Mouse (Mus musculus) lung, embryonic 15.5 days (tissue): ENCODE results near the gene Ptpn3. TPM values are rescaled to one million over a fixed set of nuclear protein-coding genes. Genes with fewer than 3 reads are reported as not detected.
"Not testable (repeated sequence)": the region's sequence is repeated elsewhere in the genome, so short reads cannot be mapped to it uniquely, and the experiment has no call there.

ENCODE experiments used
- ATAC-seq: fragments of 200-750 bp; cut with Nextera tagmentation; 2 replicates; pipeline ENCODE4 v1.8.0; 2017; ENCODE audit warnings: moderate number of reproducible peaks, borderline replicate concordance; ENCODE audit not compliant: low FRiP score, low TSS enrichment; ENCODE audit errors: extremely low read depth
- H3K27ac ChIP-seq: fragments of 300-500 bp; sonication (generic); 2 replicates; pipeline ENCODE4 v1.5.1; 2015; ENCODE audit warnings: moderate library complexity, mild to moderate bottlenecking, inconsistent platforms
- H3K27me3 ChIP-seq: fragments of 300-500 bp; sonication (generic); 2 replicates; pipeline ENCODE4 v1.6.1; 2015; ENCODE audit warnings: inconsistent platforms
- H3K36me3 ChIP-seq: fragments of 300-500 bp; sonication (generic); 2 replicates; pipeline ENCODE4 v1.6.1; 2015; ENCODE audit warnings: inconsistent platforms
- H3K4me1 ChIP-seq: fragments of 300-500 bp; sonication (generic); 2 replicates; pipeline ENCODE4 v1.6.1; 2015; ENCODE audit warnings: inconsistent platforms
- H3K4me2 ChIP-seq: fragments of 300-500 bp; sonication (generic); 2 replicates; pipeline ENCODE4 v1.6.1; 2015; ENCODE audit warnings: inconsistent platforms, mild to moderate bottlenecking, moderate library complexity
- H3K4me3 ChIP-seq: fragments of 300-500 bp; sonication (generic); 2 replicates; pipeline ENCODE4 v1.5.1; 2015; ENCODE audit warnings: mild to moderate bottlenecking, inconsistent platforms
- H3K9ac ChIP-seq: fragments of 300-500 bp; sonication (generic); 2 replicates; pipeline ENCODE4 v1.6.1; 2015; ENCODE audit warnings: inconsistent platforms
- H3K9me3 ChIP-seq: fragments of 300-500 bp; sonication (generic); 2 replicates; pipeline ENCODE4 v1.6.1; 2016; ENCODE audit warnings: inconsistent platforms
- WGBS: fragments of 180-500 bp; shearing (Covaris S2); methylation state at CpG from one replicate; pipeline ENCODE4 v1.1.7; 2015; 5-methylcytosine and 5-hydroxymethylcytosine counted together
- polyA plus RNA-seq: library from polyadenylated mRNA; unstranded; fragments of >200 nt; fragmentation: Nextera tagmentation; extraction: Ambion mirVana; gene quantifications from 2 replicates; pipeline ENCODE4 v1.2.1, GENCODE M21; 2015

Gene Ptpn3
- polyA plus RNA-seq, 1 experiment from 2014 or later, result 4.6 TPM

DNA sequence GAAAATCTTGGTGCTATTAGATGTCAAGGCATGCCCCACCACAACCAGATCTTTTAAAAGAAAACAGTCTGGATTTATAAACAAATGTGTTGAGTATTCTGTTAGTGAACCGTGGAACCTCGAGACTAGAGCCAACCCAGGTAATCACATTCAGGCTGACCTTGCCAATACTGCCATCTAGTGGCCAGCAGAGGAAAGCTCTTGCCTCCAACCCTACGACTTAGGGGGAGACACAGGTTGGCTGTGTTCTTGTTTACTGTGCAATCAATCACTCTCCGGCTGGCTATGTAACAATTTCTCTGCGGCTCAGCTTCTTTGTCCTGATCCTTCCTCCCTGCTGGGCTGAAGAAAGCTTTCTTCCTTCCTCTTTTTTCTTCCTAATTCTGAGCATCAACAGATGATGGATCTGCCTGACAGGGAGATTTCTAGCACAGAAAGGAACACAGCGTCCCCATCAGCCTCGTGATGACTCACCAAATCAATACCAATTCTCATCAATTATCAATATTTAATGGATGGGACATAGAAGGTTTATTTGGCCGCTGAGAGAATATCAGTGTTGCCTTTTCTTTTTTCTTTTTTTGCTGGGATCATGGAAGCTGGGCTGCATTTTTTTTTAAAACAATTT is 26.4 kb downstream of the Ptpn3 start:
- peaks cover 16% of the 10 kb centered on the region; the same call in 1 of the 2 replicates for H3K4me1 ChIP-seq
- H3K27me3 ChIP-seq, result peaks cover 5% of the 10 kb centered on the region; the same call in 1 of the 2 replicates
- H3K9me3 ChIP-seq, result no peaks in the 10 kb centered on the region
- no peak; the same call in 1 of the 2 replicates for ATAC-seq
- no peak overlapping the region for H3K9ac ChIP-seq
- no peak overlapping the region for H3K27ac ChIP-seq
- no peaks in the 10 kb centered on the region for H3K36me3 ChIP-seq
- 4% methylated on average over 8 of the region's 8 CpGs for WGBS
- no peak overlapping the region for H3K4me3 ChIP-seq
- H3K4me2 ChIP-seq, result no peak overlapping the region

DNA sequence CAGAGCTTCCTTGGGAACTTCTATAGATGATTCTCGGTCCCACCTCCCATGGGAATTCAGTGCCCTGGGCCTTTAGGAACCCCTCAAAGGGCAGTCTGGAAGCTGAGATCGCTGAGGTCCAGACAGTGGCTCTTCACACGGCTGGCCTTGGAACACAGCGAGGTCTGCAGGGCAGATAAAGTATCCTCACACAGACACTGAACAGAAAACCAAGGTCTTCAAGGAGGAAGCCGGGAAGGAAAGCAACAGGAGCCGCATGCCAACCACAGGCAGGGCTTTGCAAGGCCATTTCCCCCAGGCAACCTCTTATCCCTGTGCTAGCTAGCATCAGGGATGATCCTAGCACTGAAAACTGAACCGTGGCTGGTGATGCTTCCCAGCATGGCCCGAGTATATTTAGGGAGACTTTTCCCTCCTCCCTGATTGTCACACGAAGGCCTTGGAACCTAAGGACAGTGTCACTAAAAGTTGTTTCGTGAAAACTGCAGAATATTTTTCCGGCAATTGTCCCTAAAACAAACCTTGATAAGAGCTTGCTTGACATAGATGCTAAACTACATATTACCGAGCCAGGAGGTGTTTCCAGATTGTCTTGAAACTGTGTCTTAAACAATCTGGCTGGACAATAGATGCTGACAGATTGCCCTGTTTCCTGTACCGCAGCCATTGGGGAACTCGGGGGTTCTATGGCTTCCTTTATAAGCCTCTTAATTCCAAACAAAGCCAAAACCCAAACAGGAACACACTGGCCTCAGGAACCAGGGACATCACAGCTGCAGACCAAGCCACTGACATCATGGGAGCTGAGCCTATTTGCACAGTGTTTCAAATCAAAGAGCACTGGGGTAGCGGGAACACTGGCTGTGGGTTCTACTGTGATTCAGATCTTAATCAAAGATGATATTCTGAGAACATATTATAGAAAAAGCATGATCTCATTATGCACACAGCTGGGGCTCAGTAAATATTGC is 27.8 kb downstream of the Ptpn3 start:
- Histone ChIP-seq H3K4me1 (peaks cover 5% of the 10 kb centered on the region; the same call in 1 of the 2 replicates), H3K9me3 (no peaks in the 10 kb centered on the region), H3K4me3 (no peak overlapping the region), H3K4me2 (no peak overlapping the region), H3K36me3 (no peaks in the 10 kb centered on the region), H3K27ac (no peak overlapping the region), H3K9ac (no peak overlapping the region), H3K27me3 (peaks cover 9% of the 10 kb centered on the region; the same call in 1 of the 2 replicates)
- no peak for ATAC-seq
- WGBS, result 50% methylated on average over 15 of the region's 15 CpGs

- Histone ChIP-seq H3K4me3 (no peak overlapping the region), H3K36me3 (no peaks in the 10 kb centered on the region), H3K27me3 (peaks cover 9% of the 10 kb centered on the region; the same call in 1 of the 2 replicates), H3K4me2 (no peak overlapping the region), H3K9ac (no peak overlapping the region), H3K9me3 (no peaks in the 10 kb centered on the region), H3K4me1 (0 out of 2 replicates have a peak, but pooled peaks cover 3% of the 10 kb centered on the region), H3K27ac (no peak overlapping the region)
- WGBS, result 80% methylated on average over 8 of the region's 8 CpGs
- no peak for ATAC-seq
These were observed 30.6 kb downstream of the Ptpn3 start for GRCm38 (mm10) chr4:57270991-57271390.

DNA sequence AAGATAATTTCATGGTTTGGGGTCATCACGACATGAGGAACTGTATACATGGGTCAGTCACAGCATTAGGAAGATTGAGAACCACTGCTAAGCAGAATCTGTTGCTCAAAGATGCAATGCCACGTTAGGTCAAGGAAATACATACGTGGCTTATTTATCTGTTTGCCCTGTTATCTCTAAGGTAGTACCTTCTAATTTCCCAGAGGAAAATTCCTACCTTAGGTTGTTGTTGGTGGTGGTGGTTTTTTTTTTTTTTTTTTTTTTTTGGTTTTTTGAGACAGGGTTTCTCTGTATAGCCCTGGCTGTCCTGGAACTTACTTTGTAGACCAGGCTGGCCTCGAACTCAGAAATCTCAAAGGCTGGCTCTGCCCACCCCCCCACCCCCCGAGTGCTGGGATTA is 31.1 kb downstream of the Ptpn3 start:
- not testable (repeated sequence) for H3K36me3 ChIP-seq, H3K27ac ChIP-seq, H3K9ac ChIP-seq, ATAC-seq, H3K4me2 ChIP-seq, H3K27me3 ChIP-seq, H3K4me3 ChIP-seq, H3K9me3 ChIP-seq, H3K4me1 ChIP-seq
- 89% methylated on average over 5 of the region's 5 CpGs for WGBS

GRCm38 (mm10) chr4:57269344-57269743 is 32.3 kb downstream of the Ptpn3 start:
- Histone ChIP-seq H3K4me3 (no peak overlapping the region), H3K27me3 (peaks cover 14% of the 10 kb centered on the region; the same call in 1 of the 2 replicates), H3K27ac (no peak overlapping the region), H3K9me3 (no peaks in the 10 kb centered on the region), H3K4me2 (no peak overlapping the region), H3K9ac (no peak overlapping the region), H3K36me3 (no peaks in the 10 kb centered on the region), H3K4me1 (no peaks in the 10 kb centered on the region)
- 84% methylated on average over 10 of the region's 10 CpGs for WGBS
- ATAC-seq, result no peak

DNA sequence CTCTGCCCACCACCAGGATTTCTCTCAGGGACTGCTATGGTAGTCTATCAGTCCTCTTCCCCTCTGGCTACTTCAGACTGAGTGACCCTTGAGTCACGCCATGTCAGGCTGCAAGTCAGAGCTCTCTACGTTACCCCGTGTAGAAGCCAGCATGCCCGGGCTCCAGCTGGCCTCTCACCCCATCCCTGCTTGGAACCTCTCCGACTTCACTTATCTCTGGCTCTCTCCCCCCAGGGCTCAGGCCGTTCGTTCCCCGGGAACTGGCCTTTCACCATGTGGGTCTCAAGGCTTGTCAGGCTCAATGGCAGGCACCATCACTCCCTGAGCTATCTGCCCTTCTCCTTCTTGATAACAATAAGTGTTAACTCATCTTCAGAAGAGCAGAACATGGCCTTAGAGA is 33.3 kb downstream of the Ptpn3 start:
- Histone ChIP-seq H3K9ac (no peak overlapping the region), H3K4me2 (no peak overlapping the region), H3K4me1 (0 out of 2 replicates have a peak, but pooled peaks cover 7% of the 10 kb centered on the region), H3K36me3 (no peaks in the 10 kb centered on the region), H3K4me3 (no peak overlapping the region), H3K27me3 (peaks cover 22% of the 10 kb centered on the region; the same call in 1 of the 2 replicates), H3K9me3 (no peaks in the 10 kb centered on the region), H3K27ac (no peak overlapping the region)
- ATAC-seq, result no peak
- WGBS, result 64% methylated on average over 8 of the region's 8 CpGs

DNA sequence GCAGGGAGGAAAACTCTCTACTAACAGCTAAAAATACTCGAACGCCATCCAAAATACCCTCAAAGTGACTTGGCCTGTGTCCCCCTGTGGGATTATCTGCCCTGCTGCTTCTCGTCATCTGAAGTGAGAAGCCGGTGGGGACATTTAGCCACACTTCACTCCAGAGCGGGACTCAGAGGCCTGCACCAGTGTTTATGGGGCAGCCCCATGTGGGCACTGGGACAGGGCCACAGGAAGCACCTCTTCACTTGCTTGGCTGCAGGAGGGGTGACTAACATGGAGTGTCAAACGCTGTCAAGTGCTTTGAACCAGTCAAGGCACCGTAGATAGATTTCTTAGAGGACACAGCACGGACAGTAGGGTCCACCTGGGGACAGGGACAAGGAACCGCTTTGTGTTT is 35.2 kb downstream of the Ptpn3 start:
- Histone ChIP-seq H3K4me3 (no peak overlapping the region), H3K27ac (no peak overlapping the region), H3K27me3 (peaks cover 17% of the 10 kb centered on the region; the same call in 1 of the 2 replicates), H3K36me3 (no peaks in the 10 kb centered on the region), H3K4me2 (no peak overlapping the region), H3K9ac (no peak overlapping the region), H3K4me1 (0 out of 2 replicates have a peak, but pooled peaks cover 12% of the 10 kb centered on the region), H3K9me3 (no peaks in the 10 kb centered on the region)
- 75% methylated on average over 9 of the region's 9 CpGs for WGBS
- ATAC-seq, result no peak

DNA sequence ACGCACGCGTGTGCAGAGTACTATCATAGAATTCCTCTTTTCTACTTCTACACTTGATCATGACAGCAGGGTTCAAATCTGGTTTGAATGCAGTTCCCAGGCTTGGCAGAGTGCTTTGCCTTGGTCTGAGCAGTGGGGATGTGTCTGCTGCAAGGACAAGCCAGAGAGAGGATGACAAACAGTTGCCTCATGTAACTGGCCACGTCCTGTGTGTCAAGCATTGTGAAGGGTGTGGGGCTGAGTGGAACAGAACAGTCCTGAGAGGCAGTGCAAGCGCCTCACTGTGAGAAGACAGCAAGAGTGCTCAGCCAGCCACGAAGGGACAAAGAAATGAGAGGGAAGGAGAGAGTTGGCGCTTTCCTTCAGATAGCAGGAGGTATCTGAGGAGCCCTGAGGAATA is 37.9 kb downstream of the Ptpn3 start:
- H3K36me3 ChIP-seq, result no peaks in the 10 kb centered on the region
- 0 out of 2 replicates have a peak, but pooled peaks cover 13% of the 10 kb centered on the region for H3K27me3 ChIP-seq
- 67% methylated on average over 7 of the region's 7 CpGs for WGBS
- no peak overlapping the region for H3K9ac ChIP-seq
- H3K4me3 ChIP-seq, result no peak overlapping the region
- 0 out of 2 replicates have a peak, but pooled peaks cover 12% of the 10 kb centered on the region for H3K4me1 ChIP-seq
- no peak overlapping the region for H3K27ac ChIP-seq
- 0 out of 2 replicates have a peak, but pooled peaks have one; percentile 39 for ATAC-seq
- no peaks in the 10 kb centered on the region for H3K9me3 ChIP-seq
- no peak overlapping the region for H3K4me2 ChIP-seq

DNA sequence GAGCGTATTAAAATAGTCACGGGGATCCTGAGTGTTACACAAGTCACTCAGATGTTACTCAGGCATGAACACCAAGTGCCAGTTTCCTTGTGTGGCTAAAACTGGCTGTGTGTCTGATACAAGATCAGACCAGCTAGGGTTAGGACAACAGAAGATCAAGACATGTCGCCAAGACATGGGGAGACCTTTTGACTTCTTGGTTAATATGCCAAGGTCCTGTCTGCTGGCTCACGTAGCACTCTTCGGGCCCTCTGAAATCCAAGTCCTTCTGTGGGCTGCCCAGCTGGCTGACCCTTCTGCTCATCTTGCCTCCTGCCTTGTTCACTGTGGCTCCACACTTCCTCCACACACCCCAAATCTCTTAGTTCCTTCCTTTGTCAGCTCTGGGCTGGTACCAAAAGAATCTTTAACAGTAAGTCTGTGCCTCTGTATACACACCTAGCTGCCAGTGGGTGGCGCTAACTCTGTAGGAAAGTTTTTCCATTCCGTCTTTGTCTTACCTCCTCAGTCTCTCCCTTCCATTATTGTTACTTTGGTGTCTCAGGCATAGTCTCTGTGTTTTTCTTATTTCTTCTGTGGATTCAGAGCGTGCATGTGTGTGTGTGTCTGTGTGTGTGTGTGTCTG is 38.5 kb downstream of the Ptpn3 start:
- H3K27ac ChIP-seq, result no peak overlapping the region
- H3K4me3 ChIP-seq, result no peak overlapping the region
- 0 out of 2 replicates have a peak, but pooled peaks cover 12% of the 10 kb centered on the region for H3K4me1 ChIP-seq
- no peak overlapping the region for H3K4me2 ChIP-seq
- H3K9me3 ChIP-seq, result no peaks in the 10 kb centered on the region
- H3K36me3 ChIP-seq, result no peaks in the 10 kb centered on the region
- 0 out of 2 replicates have a peak, but pooled peaks cover 13% of the 10 kb centered on the region for H3K27me3 ChIP-seq
- WGBS, result 68% methylated on average over 8 of the region's 8 CpGs
- no peak overlapping the region for H3K9ac ChIP-seq
- no peak for ATAC-seq

GRCm38 (mm10) chr4:57262451-57262850 is 39.2 kb downstream of the Ptpn3 start:
- no peak overlapping the region for H3K4me2 ChIP-seq
- no peaks in the 10 kb centered on the region for H3K36me3 ChIP-seq
- no peak for ATAC-seq
- 0 out of 2 replicates have a peak, but pooled peaks cover 12% of the 10 kb centered on the region for H3K4me1 ChIP-seq
- H3K27ac ChIP-seq, result no peak overlapping the region
- H3K27me3 ChIP-seq, result 0 out of 2 replicates have a peak, but pooled peaks cover 13% of the 10 kb centered on the region
- H3K9me3 ChIP-seq, result no peaks in the 10 kb centered on the region
- no peak overlapping the region for H3K9ac ChIP-seq
- WGBS, result 29% methylated on average over 8 of the region's 8 CpGs
- H3K4me3 ChIP-seq, result no peak overlapping the region

DNA sequence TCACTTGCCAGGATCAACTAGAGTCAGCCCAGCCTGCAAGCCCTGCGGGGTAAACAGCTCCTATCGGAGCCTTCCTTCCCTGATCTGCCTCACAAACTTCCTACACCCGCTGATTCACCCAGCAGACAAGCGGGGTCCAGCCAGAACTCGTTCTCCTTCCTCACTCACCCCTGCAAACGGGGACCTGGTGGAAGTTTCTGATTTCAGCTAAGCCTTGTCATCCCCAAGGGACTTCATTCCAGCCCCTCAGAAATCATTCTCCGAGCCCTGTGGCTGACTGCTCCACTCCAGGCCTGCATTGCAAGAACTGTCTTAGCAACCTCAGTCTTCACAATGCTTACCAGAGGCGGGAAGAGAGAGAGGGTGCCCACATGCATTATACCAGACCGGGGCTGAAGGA is 39.8 kb downstream of the Ptpn3 start:
- Histone ChIP-seq H3K27me3 (0 out of 2 replicates have a peak, but pooled peaks cover 13% of the 10 kb centered on the region), H3K4me2 (no peak overlapping the region), H3K9ac (no peak overlapping the region), H3K36me3 (no peaks in the 10 kb centered on the region), H3K4me1 (0 out of 2 replicates have a peak, but pooled peaks cover 12% of the 10 kb centered on the region), H3K4me3 (no peak overlapping the region), H3K9me3 (no peaks in the 10 kb centered on the region), H3K27ac (no peak overlapping the region)
- 52% methylated on average over 9 of the region's 9 CpGs for WGBS
- no peak for ATAC-seq
